Mouse (Mus musculus) forebrain, postnatal 0 days (tissue): ENCODE measurements around the gene Gm47985. TPM values are rescaled to one million over a fixed set of nuclear protein-coding genes. Genes with fewer than 3 reads are reported as not detected.
"Not testable (repeated sequence)": the region's sequence is repeated elsewhere in the genome, so short reads cannot be mapped to it uniquely, and the experiment has no call there.

ENCODE experiments used
- ATAC-seq: fragments of 200-750 bp; cut with Nextera tagmentation; 2 replicates; pipeline ENCODE4 v1.8.0; 2017; ENCODE audit warnings: mild to moderate bottlenecking, moderate library complexity
- DNase-seq: peaks from one replicate; pipeline ENCODE4 v3.0.0-alpha.2; 2015
- H3K27ac ChIP-seq: fragments of 300-500 bp; sonication (generic); 2 replicates; pipeline ENCODE4 v1.5.1; 2014; ENCODE audit warnings: low read depth, mild to moderate bottlenecking, antibody characterized with exemption, low read length, moderate library complexity, mixed read lengths
- H3K27me3 ChIP-seq: fragments of 300-500 bp; sonication (generic); 2 replicates; pipeline ENCODE4 v1.6.1; 2014; ENCODE audit warnings: mild to moderate bottlenecking, low read length, mixed read lengths; ENCODE audit not compliant: insufficient read depth
- H3K36me3 ChIP-seq: fragments of 300-500 bp; sonication (generic); 2 replicates; pipeline ENCODE4 v1.6.1; 2014; ENCODE audit warnings: mild to moderate bottlenecking, moderate library complexity; ENCODE audit not compliant: insufficient read depth
- H3K4me1 ChIP-seq: fragments of 300-500 bp; sonication (generic); 2 replicates; pipeline ENCODE4 v1.6.1; 2014; ENCODE audit warnings: antibody characterized with exemption; ENCODE audit not compliant: insufficient read depth
- H3K4me2 ChIP-seq: fragments of 300-500 bp; sonication (generic); 2 replicates; pipeline ENCODE4 v1.6.1; 2014; ENCODE audit warnings: low read depth, mild to moderate bottlenecking, moderate library complexity
- H3K4me3 ChIP-seq: fragments of 300-500 bp; sonication (generic); 2 replicates; pipeline ENCODE4 v1.5.1; 2014; ENCODE audit warnings: low read depth, low read length, mixed read lengths
- H3K9ac ChIP-seq: fragments of 300-500 bp; sonication (generic); 2 replicates; pipeline ENCODE4 v1.6.1; 2014; ENCODE audit warnings: mild to moderate bottlenecking
- H3K9me3 ChIP-seq: fragments of 300-500 bp; sonication (generic); 2 replicates; pipeline ENCODE4 v1.6.1; 2016; ENCODE audit warnings: low read length
- CTCF ChIP-seq: sonication (generic); IDR thresholded peaks from 2 replicates; pipeline ENCODE4 v1.5.1; 2016; ENCODE audit warnings: antibody characterized with exemption, control low read depth, low read depth
- WGBS: fragments of 180-500 bp; shearing (Covaris S2); extraction: QIAGEN DNeasy Blood & Tissue Kit; methylation state at CpG from one replicate; pipeline ENCODE4 v1.1.7; 2014; 5-methylcytosine and 5-hydroxymethylcytosine counted together
- polyA plus RNA-seq: library from polyadenylated mRNA; unstranded; fragments of >200 nt; fragmentation: Nextera tagmentation; extraction: Ambion mirVana; gene quantifications from 2 replicates; pipeline ENCODE4 v1.2.1, GENCODE M21; 2015
- total RNA-seq: library from RNA; depleted of rRNA; stranded (reverse); fragments of >200 nt; gene quantifications from 2 replicates; pipeline ENCODE4 v1.2.3, GENCODE M21; 2014; rRNA removed

Gene Gm47985
- not detected in 2 replicates for total RNA-seq
- polyA plus RNA-seq, result not detected in 2 replicates

GRCm38 (mm10) chr1:151182266-151182665 is at the start of gene Gm47985:
Gm47985 (plus strand) TSS chr1:151182537.
- not testable (repeated sequence) for H3K9me3 ChIP-seq, H3K4me2 ChIP-seq, DNase-seq, ATAC-seq, H3K4me1 ChIP-seq, H3K4me3 ChIP-seq, H3K27me3 ChIP-seq, H3K36me3 ChIP-seq, H3K27ac ChIP-seq, H3K9ac ChIP-seq
- no CpG with 5 or more reads among the region's 7 CpGs for WGBS

- no peak overlapping the region for H3K9ac ChIP-seq
- no peak overlapping the region for H3K4me3 ChIP-seq
- no peaks in the 10 kb centered on the region for H3K27me3 ChIP-seq
- no peak for ATAC-seq
- H3K4me1 ChIP-seq, result no peaks in the 10 kb centered on the region
- H3K4me2 ChIP-seq, result no peak overlapping the region
- no peak overlapping the region for H3K27ac ChIP-seq
- no peak for DNase-seq
- WGBS, result 92% methylated on average over 7 of the region's 7 CpGs
- no peaks in the 10 kb centered on the region for H3K36me3 ChIP-seq
- TF ChIP-seq CTCF, result no peak
- H3K9me3 ChIP-seq, result no peaks in the 10 kb centered on the region
These were observed 49.7 kb upstream of the Gm47985 start for GRCm38 (mm10) chr1:151132686-151133085.

GRCm38 (mm10) chr1:151138388-151138787 is 43.9 kb upstream of the Gm47985 start:
- ATAC-seq (peak; percentile 66; the same call in 1 of the 2 replicates), DNase-seq (peak; percentile 21)
- WGBS, result 77% methylated on average over 6 of the region's 6 CpGs

GRCm38 (mm10) chr1:151140956-151141355 is 41.4 kb upstream of the Gm47985 start:
- Histone ChIP-seq H3K4me3 (no peak overlapping the region), H3K9ac (no peak overlapping the region), H3K27me3 (no peaks in the 10 kb centered on the region), H3K4me2 (no peak overlapping the region), H3K9me3 (no peaks in the 10 kb centered on the region), H3K27ac (no peak overlapping the region), H3K36me3 (no peaks in the 10 kb centered on the region), H3K4me1 (no peaks in the 10 kb centered on the region)
- TF ChIP-seq CTCF, result no peak
- WGBS, result 65% methylated on average over 3 of the region's 3 CpGs
- ATAC-seq (no peak), DNase-seq (no peak)

More at GRCm38 (mm10) chr1:151138388-151138787, 43.9 kb upstream of the Gm47985 start:
- Histone ChIP-seq H3K27me3 (no peaks in the 10 kb centered on the region), H3K4me3 (no peak overlapping the region), H3K9ac (no peak overlapping the region), H3K4me1 (no peaks in the 10 kb centered on the region), H3K27ac (no peak overlapping the region), H3K9me3 (no peaks in the 10 kb centered on the region), H3K36me3 (no peaks in the 10 kb centered on the region), H3K4me2 (no peak overlapping the region)
- no peak for TF ChIP-seq CTCF

GRCm38 (mm10) chr1:151144471-151145146 is 37.7 kb upstream of the Gm47985 start:
- ATAC-seq (no peak), DNase-seq (no peak)
- H3K9ac ChIP-seq, result no peak overlapping the region
- no peak for TF ChIP-seq CTCF
- no peaks in the 10 kb centered on the region for H3K9me3 ChIP-seq
- no peaks in the 10 kb centered on the region for H3K27me3 ChIP-seq
- 77% methylated on average over 6 of the region's 6 CpGs for WGBS
- H3K4me1 ChIP-seq, result no peaks in the 10 kb centered on the region
- no peak overlapping the region for H3K27ac ChIP-seq
- no peak overlapping the region for H3K4me3 ChIP-seq
- no peak overlapping the region for H3K4me2 ChIP-seq
- H3K36me3 ChIP-seq, result no peaks in the 10 kb centered on the region

- Histone ChIP-seq H3K27ac (no peak overlapping the region), H3K36me3 (no peaks in the 10 kb centered on the region), H3K9me3 (no peaks in the 10 kb centered on the region), H3K4me1 (no peaks in the 10 kb centered on the region), H3K9ac (no peak overlapping the region), H3K27me3 (no peaks in the 10 kb centered on the region), H3K4me2 (no peak overlapping the region), H3K4me3 (no peak overlapping the region)
- no peak for ATAC-seq
- DNase-seq, result no peak
- no peak for TF ChIP-seq CTCF
These were observed 34.5 kb upstream of the Gm47985 start for GRCm38 (mm10) chr1:151147801-151148200.

GRCm38 (mm10) chr1:151150211-151150610 is 32.1 kb upstream of the Gm47985 start:
- Histone ChIP-seq H3K4me1 (no peaks in the 10 kb centered on the region), H3K9ac (no peak overlapping the region), H3K36me3 (no peaks in the 10 kb centered on the region), H3K27ac (no peak overlapping the region), H3K27me3 (no peaks in the 10 kb centered on the region), H3K4me3 (no peak overlapping the region), H3K4me2 (no peak overlapping the region), H3K9me3 (no peaks in the 10 kb centered on the region)
- no peak for TF ChIP-seq CTCF
- 92% methylated on average over 7 of the region's 7 CpGs for WGBS
- DNase-seq, result no peak
- no peak for ATAC-seq
